Mouse (Mus musculus): ENCODE data around the gene Uprt. TPM values are rescaled to one million over a fixed set of nuclear protein-coding genes. Genes with fewer than 3 reads are reported as not detected.

Gene Uprt
- total RNA-seq, 1 experiment = 7.4 TPM

GRCm38 (mm10) chrX:104488870-104489467, 6.4 kb downstream of the Uprt start:
- no peak for TF ChIP-seq MAFK (IDR thresholded peaks at IDR 0.05; ENCODE audit: insufficient read depth, low read depth, low read length)
- no peak for TF ChIP-seq HCFC1 (IDR thresholded peaks at IDR 0.05; ENCODE audit: borderline replicate concordance, insufficient read depth, low read length)
- TF ChIP-seq ZC3H11A (IDR thresholded peaks at IDR 0.05; ENCODE audit: borderline replicate concordance, low read depth, low read length) = no peak
- no peak for TF ChIP-seq CHD2 (IDR thresholded peaks at IDR 0.05; ENCODE audit: low read depth, low read length)
- TF ChIP-seq ZNF384 (IDR thresholded peaks at IDR 0.05; ENCODE audit: low read depth, low read length) = no peak
- H3K4me1 ChIP-seq (ENCODE audit: control insufficient read depth in 2 of 2, insufficient read depth in 2 of 2, low read length in 2 of 2, poor library complexity in 1 of 2) = no peaks in the 10 kb centered on the region
- H3K9ac ChIP-seq (ENCODE audit: insufficient read depth, low read depth, low read length, poor library complexity, severe bottlenecking) = no peak overlapping the region
- H3K27ac ChIP-seq (ENCODE audit: insufficient read depth, low read depth, low read length, poor library complexity, severe bottlenecking) = no peak overlapping the region
- in situ Hi-C loops (cut with MboI; ENCODE audit: low sequenced_read_pairs in 2 of 2, unreplicated experiment in 2 of 2) = no loop called here
- no peaks in the 10 kb centered on the region for H3K36me3 ChIP-seq (ENCODE audit: control insufficient read depth, insufficient read depth, low read length, poor library complexity, severe bottlenecking)
- no peaks in the 10 kb centered on the region for H3K9me3 ChIP-seq (ENCODE audit: control insufficient read depth, insufficient read depth, low read depth, low read length)
- DNase-seq (ENCODE audit: low read depth, low spot score) = no peak
- no peak overlapping the region for H3K4me3 ChIP-seq (ENCODE audit: insufficient read depth in 1 of 2, low read depth in 1 of 2, low read length in 2 of 2, poor library complexity in 1 of 2, severe bottlenecking in 1 of 2)

GRCm38 (mm10) chrX:104489626-104490355, 7.2 kb downstream of the Uprt start:
- H3K9me3 ChIP-seq (ENCODE audit: control insufficient read depth, insufficient read depth, low read depth, low read length) = no peaks in the 10 kb centered on the region
- no peak for DNase-seq (ENCODE audit: low read depth, low spot score)
- H3K4me3 ChIP-seq (ENCODE audit: insufficient read depth in 1 of 2, low read depth in 1 of 2, low read length in 2 of 2, poor library complexity in 1 of 2, severe bottlenecking in 1 of 2) = no peak overlapping the region
- H3K9ac ChIP-seq (ENCODE audit: insufficient read depth, low read depth, low read length, poor library complexity, severe bottlenecking) = no peak overlapping the region
- in situ Hi-C loops (cut with MboI; ENCODE audit: low sequenced_read_pairs in 2 of 2, unreplicated experiment in 2 of 2) = no loop called here
- no peaks in the 10 kb centered on the region for H3K4me1 ChIP-seq (ENCODE audit: control insufficient read depth in 2 of 2, insufficient read depth in 2 of 2, low read length in 2 of 2, poor library complexity in 1 of 2)
- TF ChIP-seq ZNF384 (IDR thresholded peaks at IDR 0.05; ENCODE audit: low read depth, low read length) (no peak), MAFK (IDR thresholded peaks at IDR 0.05; ENCODE audit: insufficient read depth, low read depth, low read length) (no peak), HCFC1 (IDR thresholded peaks at IDR 0.05; ENCODE audit: borderline replicate concordance, insufficient read depth, low read length) (no peak), CHD2 (IDR thresholded peaks at IDR 0.05; ENCODE audit: low read depth, low read length) (no peak), ZC3H11A (IDR thresholded peaks at IDR 0.05; ENCODE audit: borderline replicate concordance, low read depth, low read length) (no peak)
- no peaks in the 10 kb centered on the region for H3K36me3 ChIP-seq (ENCODE audit: control insufficient read depth, insufficient read depth, low read length, poor library complexity, severe bottlenecking)
- H3K27ac ChIP-seq (ENCODE audit: insufficient read depth, low read depth, low read length, poor library complexity, severe bottlenecking) = no peak overlapping the region

- no peaks in the 10 kb centered on the region for H3K9me3 ChIP-seq (ENCODE audit: control insufficient read depth, insufficient read depth, low read depth, low read length)
- no peak overlapping the region for H3K4me3 ChIP-seq (ENCODE audit: insufficient read depth in 1 of 2, low read depth in 1 of 2, low read length in 2 of 2, poor library complexity in 1 of 2, severe bottlenecking in 1 of 2)
- H3K4me1 ChIP-seq (ENCODE audit: control insufficient read depth in 2 of 2, insufficient read depth in 2 of 2, low read length in 2 of 2, poor library complexity in 1 of 2) = no peaks in the 10 kb centered on the region
- no peak overlapping the region for H3K9ac ChIP-seq (ENCODE audit: insufficient read depth, low read depth, low read length, poor library complexity, severe bottlenecking)
- in situ Hi-C loops (cut with MboI; ENCODE audit: low sequenced_read_pairs in 2 of 2, unreplicated experiment in 2 of 2) = no loop called here
- no peak overlapping the region for H3K27ac ChIP-seq (ENCODE audit: insufficient read depth, low read depth, low read length, poor library complexity, severe bottlenecking)
- no peak for DNase-seq (ENCODE audit: low read depth, low spot score)
- TF ChIP-seq HCFC1 (IDR thresholded peaks at IDR 0.05; ENCODE audit: borderline replicate concordance, insufficient read depth, low read length) = no peak
- TF ChIP-seq ZC3H11A (IDR thresholded peaks at IDR 0.05; ENCODE audit: borderline replicate concordance, low read depth, low read length) = no peak
- no peak for TF ChIP-seq MAFK (IDR thresholded peaks at IDR 0.05; ENCODE audit: insufficient read depth, low read depth, low read length)
- TF ChIP-seq CHD2 (IDR thresholded peaks at IDR 0.05; ENCODE audit: low read depth, low read length) = no peak
- TF ChIP-seq ZNF384 (IDR thresholded peaks at IDR 0.05; ENCODE audit: low read depth, low read length) = no peak
- no peaks in the 10 kb centered on the region for H3K36me3 ChIP-seq (ENCODE audit: control insufficient read depth, insufficient read depth, low read length, poor library complexity, severe bottlenecking)
These were observed 19.1 kb downstream of the Uprt start for GRCm38 (mm10) chrX:104501765-104502164.

- no peak overlapping the region for H3K4me3 ChIP-seq (ENCODE audit: insufficient read depth in 1 of 2, low read depth in 1 of 2, low read length in 2 of 2, poor library complexity in 1 of 2, severe bottlenecking in 1 of 2)
- no peaks in the 10 kb centered on the region for H3K4me1 ChIP-seq (ENCODE audit: control insufficient read depth in 2 of 2, insufficient read depth in 2 of 2, low read length in 2 of 2, poor library complexity in 1 of 2)
- H3K27ac ChIP-seq (ENCODE audit: insufficient read depth, low read depth, low read length, poor library complexity, severe bottlenecking) = no peak overlapping the region
- no peak overlapping the region for H3K9ac ChIP-seq (ENCODE audit: insufficient read depth, low read depth, low read length, poor library complexity, severe bottlenecking)
- DNase-seq (ENCODE audit: low read depth, low spot score) = no peak
- no peaks in the 10 kb centered on the region for H3K36me3 ChIP-seq (ENCODE audit: control insufficient read depth, insufficient read depth, low read length, poor library complexity, severe bottlenecking)
- TF ChIP-seq CHD2 (IDR thresholded peaks at IDR 0.05; ENCODE audit: low read depth, low read length) = no peak
- TF ChIP-seq HCFC1 (IDR thresholded peaks at IDR 0.05; ENCODE audit: borderline replicate concordance, insufficient read depth, low read length) = no peak
- no peak for TF ChIP-seq MAFK (IDR thresholded peaks at IDR 0.05; ENCODE audit: insufficient read depth, low read depth, low read length)
- no peak for TF ChIP-seq ZC3H11A (IDR thresholded peaks at IDR 0.05; ENCODE audit: borderline replicate concordance, low read depth, low read length)
- TF ChIP-seq ZNF384 (IDR thresholded peaks at IDR 0.05; ENCODE audit: low read depth, low read length) = no peak
- in situ Hi-C loops (cut with MboI; ENCODE audit: low sequenced_read_pairs in 2 of 2, unreplicated experiment in 2 of 2) = no loop called here
- no peaks in the 10 kb centered on the region for H3K9me3 ChIP-seq (ENCODE audit: control insufficient read depth, insufficient read depth, low read depth, low read length)
These were observed 60.0 kb downstream of the Uprt start for GRCm38 (mm10) chrX:104542635-104543034.
